In the genomic region with DNA sequence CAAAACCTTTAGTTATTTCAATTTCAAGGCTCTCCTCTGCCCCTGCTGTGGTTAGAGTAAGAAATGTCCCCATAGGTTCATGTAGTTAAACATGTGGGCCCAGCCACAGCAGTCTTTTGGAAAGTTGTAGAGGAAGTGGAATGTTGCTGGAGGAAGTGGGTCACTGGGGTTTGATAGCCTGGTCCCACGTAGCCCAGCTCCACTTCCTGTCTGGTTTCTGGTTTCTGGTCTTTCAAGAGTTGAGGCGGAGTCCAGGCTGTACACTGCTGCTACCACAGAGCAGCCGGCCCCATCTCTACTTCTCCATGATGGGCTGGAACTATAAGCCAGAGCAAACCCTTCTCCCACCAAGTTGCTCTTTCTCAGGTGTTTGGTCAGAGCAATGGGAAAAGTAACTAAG, we compare ENCODE assay signal across 15 mouse cellular contexts. TPM values are rescaled to one million over a fixed set of nuclear protein-coding genes. Genes with fewer than 3 reads are reported as not detected.
DNase-seq lines count a peak whose midpoint lies in the region; ATAC-seq and TF ChIP-seq lines count a peak whose summit lies in the region.
"Had no signal": no experiment of that assay in that cellular context is flagged by ENCODE, and none has a peak within 500 bp of the region (broad histone marks: within the 10 kb centered on the region; RNA-seq: fewer than 3 reads in every experiment).

No protein-coding gene starts in this region.

- H3K79me2 ChIP-seq in CH12.LX (replicated peaks; ENCODE audit: control insufficient read depth, extremely low read depth, insufficient read depth, poor library complexity, severe bottlenecking): no peaks in the 10 kb centered on the region

- TF ChIP-seq RAD21 in CH12.LX (IDR thresholded peaks at IDR 0.05; ENCODE audit: low read depth, low read length): no peak

- intact Hi-C loops in gastrocnemius, postnatal 36 days (cut with DNase I): no loop called here

- no peak overlapping the region for H3K4me2 ChIP-seq in CH12.LX (ENCODE audit: insufficient read depth, low read depth, poor library complexity, severe bottlenecking)
- no peak overlapping the region for H3K4me2 ChIP-seq in midbrain, embryonic 16.5 days (ENCODE audit: low read length)
- H3K4me2 ChIP-seq: embryonic facial prominence, embryonic 12.5 days; forebrain, embryonic 13.5 days had no signal

- TF ChIP-seq POLR2A in CH12.LX (IDR thresholded peaks at IDR 0.05; ENCODE audit: low read depth, low read length): no peak; the same call in 1 of the 2 replicates

- H3K27me3 ChIP-seq in CH12.LX (replicated peaks): no peaks in the 10 kb centered on the region
- H3K27me3 ChIP-seq in midbrain, embryonic 16.5 days (ENCODE audit: control insufficient read depth, insufficient read depth, low read depth, low read length): no peaks in the 10 kb centered on the region
- H3K27me3 ChIP-seq: embryonic facial prominence, embryonic 12.5 days; forebrain, embryonic 13.5 days had no signal

- H3K9me3 ChIP-seq in CH12.LX (replicated peaks; ENCODE audit: low read length): no peaks in the 10 kb centered on the region
- no peaks in the 10 kb centered on the region for H3K9me3 ChIP-seq in midbrain, embryonic 16.5 days (replicated peaks; ENCODE audit: control insufficient read depth, low read length, poor library complexity, severe bottlenecking)
- H3K9me3 ChIP-seq: embryonic facial prominence, embryonic 12.5 days; forebrain, embryonic 13.5 days had no signal

- H3K4me1 ChIP-seq in CH12.LX (ENCODE audit: control insufficient read depth in 1 of 2, insufficient read depth in 2 of 2): peaks cover 0 to 18% of the 10 kb centered on the region in 2 experiments
- no peaks in the 10 kb centered on the region for H3K4me1 ChIP-seq in midbrain, embryonic 16.5 days (ENCODE audit: control insufficient read depth, insufficient read depth, low read length)
- H3K4me1 ChIP-seq: embryonic facial prominence, embryonic 12.5 days; forebrain, embryonic 13.5 days had no signal

- 90% methylated on average over 3 of the region's 3 CpGs for WGBS in midbrain, embryonic 16.5 days

- peak; percentile 26 for DNase-seq in layer of hippocampus, adult 11-12 months (ENCODE audit: low spot score)
- DNase-seq in layer of hippocampus, adult 9-10 months (ENCODE audit: low spot score): no peak
- peak; percentile 55 for DNase-seq in CH12.LX (ENCODE audit: extremely low read depth)
- DNase-seq in gastrocnemius, postnatal 36 days: no peak
- no peak for DNase-seq in embryo, embryonic 10.5 days (ENCODE audit: low spot score)
- DNase-seq: adrenal gland, postnatal 36 days; cerebellum, adult 8-10 months; gastrocnemius, postnatal 10 days; left cerebral cortex, postnatal 4 days; lung, postnatal 10 days had no signal

- H3K27ac ChIP-seq in CH12.LX (ENCODE audit: insufficient read depth, low read depth): no peak overlapping the region
- no peak overlapping the region for H3K27ac ChIP-seq in midbrain, embryonic 16.5 days (ENCODE audit: low read length)
- H3K27ac ChIP-seq: embryonic facial prominence, embryonic 12.5 days; forebrain, embryonic 13.5 days had no signal

- TF ChIP-seq EP300 in CH12.LX (IDR thresholded peaks at IDR 0.05; ENCODE audit: low read length): no peak

- ATAC-seq in inflammation-experienced regulatory T-cells, adult 6 months: peak; percentile 77
- peak; percentile 92 for ATAC-seq in monocyte, adult 5-6 weeks (replicated peaks; ENCODE audit: insufficient number of reproducible peaks, low FRiP score, low TSS enrichment, poor library complexity, severe bottlenecking)
- no peak for ATAC-seq in midbrain, embryonic 16.5 days
- ATAC-seq: forebrain, embryonic 13.5 days had no signal

- no peak for TF ChIP-seq CTCF in CH12.LX (conservative IDR thresholded peaks at IDR 0.05 in 1 of 2, IDR thresholded peaks at IDR 0.05 in 1 of 2; ENCODE audit: low read depth in 2 of 2, low read length in 2 of 2)

- in situ Hi-C loops in CH12.LX (cut with MboI; ENCODE audit: low pct_ligation_motif_present, low pct_unique_long_range_greater_than_20kb, low sequenced_read_pairs): no loop called here

- H3K9ac ChIP-seq in CH12.LX (ENCODE audit: insufficient read depth, low read depth): no peak overlapping the region
- no peak overlapping the region for H3K9ac ChIP-seq in midbrain, embryonic 16.5 days (ENCODE audit: low read depth, low read length)
- H3K9ac ChIP-seq: embryonic facial prominence, embryonic 12.5 days; forebrain, embryonic 13.5 days had no signal

- dilution Hi-C loops in CH12.LX (cut with MboI; ENCODE audit: extremely low pct_ligation_motif_present, extremely low pct_unique_long_range_greater_than_20kb, low sequenced_read_pairs): no loop called here

- H3K36me3 ChIP-seq in CH12.LX (replicated peaks in 1 of 2; ENCODE audit: control insufficient read depth in 1 of 2, insufficient read depth in 1 of 2, low read length in 1 of 2): no peaks in the 10 kb centered on the region
- no peaks in the 10 kb centered on the region for H3K36me3 ChIP-seq in midbrain, embryonic 16.5 days (ENCODE audit: control insufficient read depth, insufficient read depth, low read length)
- H3K36me3 ChIP-seq: embryonic facial prominence, embryonic 12.5 days had no signal

- no peak overlapping the region for H3K4me3 ChIP-seq in CH12.LX (replicated peaks in 1 of 3; ENCODE audit: low read depth in 2 of 3, low read length in 2 of 3, poor library complexity in 1 of 3)
- H3K4me3 ChIP-seq in midbrain, embryonic 16.5 days (ENCODE audit: low read depth, low read length): no peak overlapping the region
- H3K4me3 ChIP-seq: embryonic facial prominence, embryonic 12.5 days; forebrain, embryonic 13.5 days had no signal

TF ChIP-seq in CH12.LX, 34 proteins besides CTCF, POLR2A, EP300 and RAD21:
- TF ChIP-seq SMC3 (IDR thresholded peaks at IDR 0.05; ENCODE audit: low read depth, low read length): no peak
- no peak for TF ChIP-seq ZKSCAN1 (IDR thresholded peaks at IDR 0.05; ENCODE audit: borderline replicate concordance, low read depth, low read length)
- TF ChIP-seq MAFK (IDR thresholded peaks at IDR 0.05; ENCODE audit: insufficient replicate concordance, low read length): no peak
- TF ChIP-seq IRF4 (IDR thresholded peaks at IDR 0.05; ENCODE audit: low read depth, low read length): 0 out of 2 replicates have a peak, but pooled peaks have one; percentile 14
- TF ChIP-seq NRF1 (IDR thresholded peaks at IDR 0.05; ENCODE audit: low read depth, low read length): no peak
- no peak for TF ChIP-seq USF1 (IDR thresholded peaks at IDR 0.05; ENCODE audit: low read depth, low read length)
- TF ChIP-seq MAX (IDR thresholded peaks at IDR 0.05; ENCODE audit: low read length): no peak
- peak; percentile 51; the same call in 1 of the 2 replicates for TF ChIP-seq ELF1 (IDR thresholded peaks at IDR 0.05; ENCODE audit: low read depth, low read length)
- no peak for TF ChIP-seq ZMIZ1 (IDR thresholded peaks at IDR 0.05; ENCODE audit: low read depth, low read length)
- TF ChIP-seq TBP (conservative IDR thresholded peaks at IDR 0.05; ENCODE audit: low read depth, low read length): no peak
- no peak for TF ChIP-seq JUN (IDR thresholded peaks at IDR 0.05; ENCODE audit: insufficient read depth, low read depth, low read length)
- no peak for TF ChIP-seq RCOR1 (conservative IDR thresholded peaks at IDR 0.05; ENCODE audit: low read depth, low read length)
- no peak for TF ChIP-seq MAZ (IDR thresholded peaks at IDR 0.05; ENCODE audit: low read depth, low read length)
- no peak for TF ChIP-seq PAX5 (IDR thresholded peaks at IDR 0.05; ENCODE audit: low read length)
TF ChIP-seq in CH12.LX: peak in this region for 2.

RNA-seq across cellular contexts. Expression of gene Ccrl2, which starts 11.1 kb away (rescaled TPM):
- total RNA-seq in CH12.LX (2012; rRNA removed): 5.2 and 13.0 TPM in 2 replicates
- 7.9 and 9.0 TPM in 2 replicates for total RNA-seq in CH12.LX (2014; rRNA removed)
- polyA plus RNA-seq in CH12.LX (2012; ENCODE audit: insufficient read length, low read depth): 4.0 and 5.3 TPM in 2 replicates
- 10 to 100 TPM; 15.0 to 18.1 (median 17.3) TPM for polyA plus RNA-seq in inflammation-experienced regulatory T-cells, adult 6 months (2017; shearing (Covaris generic))
- 45.5 to 87.2 TPM (median 46.4 TPM) in 3 replicates for total RNA-seq in monocyte, adult 5-6 weeks (2017)
- 1.2 and 1.4 TPM in 2 replicates for polyA plus RNA-seq in midbrain, embryonic 16.5 days (2015; fragmentation: Nextera tagmentation; extraction: Ambion mirVana)
- 1 to 10 TPM; 3.2 to 6.8 TPM for total RNA-seq in gastrocnemius, postnatal 36 days (2021)

RNA-seq across cellular contexts. Expression of gene Ltf, which starts 27.2 kb away (rescaled TPM):
- total RNA-seq in CH12.LX (2012; rRNA removed) (0.04 TPM in 1 of 2 replicates, not detected in the other), CH12.LX (2014; rRNA removed) (0.08 and 0.31 TPM in 2 replicates)
- polyA plus RNA-seq in CH12.LX (2012; ENCODE audit: insufficient read length, low read depth): 0.50 TPM in 1 of 2 replicates, not detected in the other
- 1 to 10 TPM in 1 of 3 experiments, not detected in 2; 2.5 TPM for polyA plus RNA-seq in inflammation-experienced regulatory T-cells, adult 6 months (2017; shearing (Covaris generic))
- 0.39 to 1.6 TPM in 2 of 3 replicates, not detected in the other for total RNA-seq in monocyte, adult 5-6 weeks (2017)
- polyA plus RNA-seq in midbrain, embryonic 16.5 days (2015; fragmentation: Nextera tagmentation; extraction: Ambion mirVana): 0.45 and 2.4 TPM in 2 replicates
- not detected for total RNA-seq in gastrocnemius, postnatal 36 days (2021)
- polyA plus RNA-seq: forebrain, embryonic 13.5 days had no signal

RNA-seq across cellular contexts. Expression of gene Rtp3, which starts 55.8 kb away (rescaled TPM):
- total RNA-seq in CH12.LX (2012; rRNA removed): not detected in 2 replicates
- total RNA-seq in CH12.LX (2014; rRNA removed): not detected in 2 replicates
- polyA plus RNA-seq in CH12.LX (2012; ENCODE audit: insufficient read length, low read depth): not detected in 2 replicates
- polyA plus RNA-seq in inflammation-experienced regulatory T-cells, adult 6 months (2017; shearing (Covaris generic)): not detected
- not detected in 3 replicates for total RNA-seq in monocyte, adult 5-6 weeks (2017)
- 0.20 TPM in 1 of 2 replicates, not detected in the other for polyA plus RNA-seq in midbrain, embryonic 16.5 days (2015; fragmentation: Nextera tagmentation; extraction: Ambion mirVana)
- total RNA-seq in gastrocnemius, postnatal 36 days (2021): 1 to 10 TPM in 1 of 2 experiments, under 1 TPM in 1; 0.54 to 1.3 TPM
- polyA plus RNA-seq: embryonic facial prominence, embryonic 12.5 days; forebrain, embryonic 13.5 days had no signal

Comparison
In these comparisons a context has a peak if more than half of its experiments do, and no peak if none do; other contexts are left out.
1. DNase-seq: peak in layer of hippocampus, adult 11-12 months (single experiment) and CH12.LX (single experiment); none in layer of hippocampus, adult 9-10 months (single experiment), gastrocnemius, postnatal 36 days (0 of 2) and embryo, embryonic 10.5 days (single experiment).